Mouse (Mus musculus) 3134 (cell line): ENCODE measurements around the gene Cd19.
"Not testable (repeated sequence)": the region's sequence is repeated elsewhere in the genome, so short reads cannot be mapped to it uniquely, and the experiment has no call there.

Experiments
- DNase-seq: peaks from one replicate; pipeline ENCODE4 v3.0.0-alpha.2; 2011; ENCODE audit warnings: low spot score; ENCODE audit not compliant: insufficient read length; ENCODE audit errors: extremely low read depth

Cd19 gene

DNA sequence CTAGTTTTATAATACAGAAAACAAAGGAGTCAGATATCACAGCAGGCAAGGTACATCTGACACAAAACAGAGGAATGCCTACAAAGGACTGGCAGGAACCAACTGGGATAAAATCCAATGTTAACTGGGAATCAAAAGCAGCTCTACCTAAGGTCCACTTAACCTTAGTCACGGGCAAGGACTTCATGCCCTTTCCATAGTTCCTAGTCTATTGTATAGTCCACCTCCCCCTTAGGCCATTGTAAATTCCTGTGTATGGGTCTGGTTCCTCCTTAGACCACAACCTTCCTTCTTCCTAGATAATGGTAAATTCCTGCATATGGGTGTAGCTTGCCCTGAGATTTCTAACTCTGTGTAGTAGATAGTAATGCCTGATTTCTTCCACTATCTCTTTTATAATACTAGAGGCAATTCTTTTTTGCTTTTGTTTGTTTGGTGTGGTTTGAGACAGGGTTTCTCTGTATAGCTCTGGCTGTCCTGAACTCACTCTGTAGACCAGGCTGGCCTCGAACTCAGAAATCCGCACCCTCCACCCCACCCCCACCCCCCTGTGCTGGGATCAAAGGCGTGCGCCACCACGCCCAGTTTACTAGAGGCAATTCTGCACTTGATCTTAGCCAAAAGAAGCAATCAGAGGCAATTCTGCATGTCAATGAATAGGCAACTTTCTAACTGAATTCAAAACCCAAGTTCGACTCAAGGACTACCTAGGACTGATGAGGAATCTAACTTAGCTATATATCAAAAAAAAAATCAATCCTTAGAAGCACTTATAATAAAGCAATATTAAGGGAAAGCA, 22.4 kb downstream of the Cd19 start:
- DNase-seq = not testable (repeated sequence)

- no peak for DNase-seq
Measured at GRCm38 (mm10) chr7:126388185-126388584, 26.5 kb downstream of the Cd19 start.

- no peak for DNase-seq
Measured at GRCm38 (mm10) chr7:126383565-126383964, 31.1 kb downstream of the Cd19 start.

DNA sequence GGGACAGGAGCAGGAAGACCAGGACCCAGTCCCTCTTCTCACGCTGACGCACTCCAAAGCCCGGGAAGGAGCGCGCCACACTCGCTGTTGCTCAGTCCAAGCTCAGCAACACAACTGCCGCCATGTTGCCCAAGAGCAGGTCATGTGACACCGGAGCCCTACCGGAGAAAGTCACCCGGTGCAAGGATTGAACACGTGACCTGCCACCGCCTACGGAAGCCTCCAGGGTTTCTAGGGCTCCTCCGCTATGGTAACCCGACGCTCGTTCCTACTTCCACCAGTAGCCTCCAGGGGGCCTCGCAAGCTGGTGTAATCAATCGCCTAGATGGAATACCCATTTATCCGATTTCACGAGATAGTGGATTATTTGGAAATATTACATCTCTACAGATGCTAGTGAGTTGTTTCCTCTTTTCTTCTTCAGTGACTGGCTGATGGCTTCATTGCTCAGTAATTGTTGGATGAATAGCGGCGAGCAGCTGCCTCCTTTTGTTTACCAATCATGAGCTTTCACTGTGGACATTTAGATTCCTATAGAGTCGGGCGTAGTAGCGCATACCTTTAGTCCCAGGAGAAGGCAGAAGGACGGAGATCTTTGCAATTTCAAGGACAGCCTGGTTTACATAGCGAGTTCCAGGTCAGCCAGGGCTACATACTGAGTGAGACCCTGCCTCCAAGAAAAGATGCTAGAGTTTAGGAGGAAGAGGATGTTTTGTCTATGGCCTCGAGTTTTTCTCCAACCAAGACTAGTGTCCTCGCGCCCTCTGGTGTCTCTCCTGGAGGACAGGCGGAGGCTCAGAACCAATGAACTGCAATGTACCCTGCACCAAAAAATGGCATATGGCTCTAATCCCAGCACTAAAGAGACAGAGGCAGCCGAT, 37.2 kb downstream of the Cd19 start, which contains the start of gene Spns1:
Spns1 (minus strand) TSS at position 173 of the 881 bp plus-strand sequence.
- DNase-seq = peak; percentile 82

DNA sequence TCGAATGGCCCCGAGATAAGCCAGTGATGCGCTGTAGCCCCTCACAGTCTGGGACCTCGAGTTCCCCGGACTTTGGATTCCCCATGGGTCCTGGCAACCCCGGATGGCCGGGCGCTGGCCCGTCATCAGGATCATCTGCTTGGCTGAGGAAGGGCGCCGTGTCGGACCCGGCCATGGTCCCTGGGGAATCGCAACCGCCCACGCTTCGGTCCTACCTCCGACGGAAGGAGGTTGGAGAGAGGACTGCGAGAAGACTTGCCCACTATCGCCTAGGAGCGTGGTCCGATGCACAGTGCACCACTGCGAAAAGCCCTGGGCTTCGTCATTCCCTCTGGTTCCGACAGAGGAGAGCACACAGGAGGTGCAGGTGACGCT, 37.8 kb downstream of the Cd19 start:
- no peak for DNase-seq

- DNase-seq = no peak
Measured at GRCm38 (mm10) chr7:126375012-126375411, 39.7 kb downstream of the Cd19 start.

DNA sequence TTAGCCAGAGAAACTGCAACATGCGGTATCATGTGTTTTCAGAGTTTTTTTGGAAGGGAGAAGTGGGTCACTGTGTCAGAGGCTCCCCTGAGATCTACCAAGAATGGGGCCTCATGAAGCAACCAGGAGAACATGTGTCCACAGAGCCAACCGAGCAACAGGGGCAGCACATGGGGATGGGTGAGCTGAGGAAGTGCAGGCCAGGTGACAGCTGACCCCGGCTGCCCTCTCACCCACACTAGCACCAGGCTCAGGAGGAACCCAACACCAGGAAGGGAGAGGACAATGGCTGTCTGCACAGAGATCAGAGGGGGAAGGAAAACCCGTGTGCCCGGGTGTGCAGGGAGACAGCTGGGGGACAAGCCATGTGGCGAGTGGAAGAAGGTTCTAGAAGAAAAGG, 40.2 kb downstream of the Cd19 start:
- no peak for DNase-seq

GRCm38 (mm10) chr7:126373007-126373406, 41.7 kb downstream of the Cd19 start:
- DNase-seq = no peak

- DNase-seq = no peak
Measured at GRCm38 (mm10) chr7:126369393-126369792, 45.3 kb downstream of the Cd19 start, which contains the start of gene Lat. TSS of gene Lat (minus strand) at chr7:126369570.

DNA sequence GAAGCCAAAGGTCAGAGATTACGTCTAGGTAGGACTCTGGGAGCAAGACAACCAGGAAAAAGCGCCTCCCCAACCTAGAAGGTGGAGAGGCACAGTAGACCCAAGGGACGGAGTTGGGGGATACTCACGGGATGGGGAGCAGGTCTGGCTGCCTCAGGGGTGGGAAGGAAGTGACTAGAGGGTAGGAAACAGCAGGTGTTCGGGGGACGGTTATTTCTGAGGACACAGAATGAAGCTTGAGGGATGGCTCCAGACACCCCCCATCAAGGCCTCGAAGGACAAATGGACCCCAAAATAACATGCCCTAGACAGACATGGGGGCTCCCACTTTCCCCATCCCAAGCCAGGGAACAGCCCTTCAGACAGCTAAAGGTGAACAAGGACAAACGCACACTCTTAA, 46.3 kb downstream of the Cd19 start:
- DNase-seq = no peak

DNA sequence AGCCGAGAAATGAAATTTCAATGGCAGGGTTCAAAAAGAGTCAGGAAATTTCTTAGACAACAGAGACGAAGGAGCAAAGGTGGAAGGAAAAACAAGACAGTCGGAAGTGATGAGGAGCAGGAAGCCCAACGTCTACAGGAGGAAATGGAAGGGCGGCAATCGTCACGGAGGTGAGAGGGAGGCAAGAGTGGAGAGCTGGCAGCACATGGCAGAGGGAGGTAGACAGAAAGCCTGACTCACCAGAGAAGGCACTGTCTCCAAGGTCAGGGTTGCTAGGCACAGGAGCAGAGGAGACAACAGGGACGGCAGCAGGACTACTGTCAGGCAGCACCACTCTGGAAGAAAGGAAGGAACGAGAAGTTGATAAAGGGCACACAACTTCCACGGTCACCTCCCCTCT, 47.1 kb downstream of the Cd19 start:
- no peak for DNase-seq

GRCm38 (mm10) chr7:126363038-126363437, 51.7 kb downstream of the Cd19 start:
- no peak for DNase-seq

- DNase-seq = no peak
Measured at GRCm38 (mm10) chr7:126359049-126359448, 55.6 kb downstream of the Cd19 start.
